Mouse (Mus musculus): ENCODE results near the gene Ubxn11. TPM values are rescaled to one million over a fixed set of nuclear protein-coding genes. Genes with fewer than 3 reads are reported as not detected.
A peak's percentile ranks its signal among the peaks of the same experiment; 100 is the strongest.

The Ubxn11 gene
- total RNA-seq, 2 experiments from 2014 or later, result 22.0 to 24.2 TPM

- no peak for DNase-seq (ENCODE audit: low spot score in 2 of 2)
Measured at GRCm38 (mm10) chr4:134089029-134089428, 13.3 kb upstream of the Ubxn11 start.

GRCm38 (mm10) chr4:134090521-134091224, 11.7 kb upstream of the Ubxn11 start:
- no peak for DNase-seq (ENCODE audit: low spot score in 2 of 2)

GRCm38 (mm10) chr4:134091225-134091529, 11.2 kb upstream of the Ubxn11 start:
- DNase-seq (ENCODE audit: low spot score in 2 of 2), result no peak

GRCm38 (mm10) chr4:134092382-134093288, 9.7 kb upstream of the Ubxn11 start:
- DNase-seq (ENCODE audit: low spot score in 2 of 2), result peak in 1 of 2 experiments; percentile 28

GRCm38 (mm10) chr4:134094004-134094564, 8.3 kb upstream of the Ubxn11 start:
- DNase-seq (ENCODE audit: low spot score in 2 of 2), result no peak

- DNase-seq (ENCODE audit: low spot score in 2 of 2), result no peak
Measured at GRCm38 (mm10) chr4:134094923-134095547, 7.3 kb upstream of the Ubxn11 start, which contains the start of gene Cd52. Gene Cd52 (minus strand): TSS chr4:134095082.

GRCm38 (mm10) chr4:134096120-134096519, 6.2 kb upstream of the Ubxn11 start:
- DNase-seq (ENCODE audit: low spot score in 2 of 2), result no peak

GRCm38 (mm10) chr4:134097015-134097608, 5.3 kb upstream of the Ubxn11 start:
- no peak for DNase-seq (ENCODE audit: low spot score in 2 of 2)

- no peak for DNase-seq (ENCODE audit: low spot score in 2 of 2)
Measured at GRCm38 (mm10) chr4:134098628-134099027, 3.7 kb upstream of the Ubxn11 start.

- no peak for DNase-seq (ENCODE audit: low spot score in 2 of 2)
Measured at GRCm38 (mm10) chr4:134100245-134100644, 2.1 kb upstream of the Ubxn11 start.

- DNase-seq (ENCODE audit: low spot score in 2 of 2), result no peak
Measured at GRCm38 (mm10) chr4:134102742-134103119, 361 bp downstream of the Ubxn11 start.

GRCm38 (mm10) chr4:134106105-134106504, 3.7 kb downstream of the Ubxn11 start:
- DNase-seq (ENCODE audit: low spot score in 2 of 2), result no peak

GRCm38 (mm10) chr4:134107730-134108129, 5.4 kb downstream of the Ubxn11 start:
- no peak for DNase-seq (ENCODE audit: low spot score in 2 of 2)

GRCm38 (mm10) chr4:134108196-134108595, 5.8 kb downstream of the Ubxn11 start:
- no peak for DNase-seq (ENCODE audit: low spot score in 2 of 2)

- no peak for DNase-seq (ENCODE audit: low spot score in 2 of 2)
Measured at GRCm38 (mm10) chr4:134110653-134111052, 8.3 kb downstream of the Ubxn11 start.

- no peak for DNase-seq (ENCODE audit: low spot score in 2 of 2)
Measured at GRCm38 (mm10) chr4:134112403-134112802, 10.0 kb downstream of the Ubxn11 start.

- DNase-seq (ENCODE audit: low spot score in 2 of 2), result no peak
Measured at GRCm38 (mm10) chr4:134113356-134113994, 11.1 kb downstream of the Ubxn11 start.

GRCm38 (mm10) chr4:134114038-134114437, 11.7 kb downstream of the Ubxn11 start:
- no peak for DNase-seq (ENCODE audit: low spot score in 2 of 2)

- DNase-seq (ENCODE audit: low spot score in 2 of 2), result no peak
Measured at GRCm38 (mm10) chr4:134115215-134116144, 13.1 kb downstream of the Ubxn11 start.

GRCm38 (mm10) chr4:134116501-134116900, 14.1 kb downstream of the Ubxn11 start:
- DNase-seq (ENCODE audit: low spot score in 2 of 2), result no peak

Data from layer of hippocampus, postnatal 14 days (tissue).